Mouse (Mus musculus): ENCODE data around the gene Gm42688. TPM values are rescaled to one million over a fixed set of nuclear protein-coding genes. Genes with fewer than 3 reads are reported as not detected.

Gene Gm42688
- total and polyA plus RNA-seq, 2 experiments: 1.8 to 2.5 TPM

DNA sequence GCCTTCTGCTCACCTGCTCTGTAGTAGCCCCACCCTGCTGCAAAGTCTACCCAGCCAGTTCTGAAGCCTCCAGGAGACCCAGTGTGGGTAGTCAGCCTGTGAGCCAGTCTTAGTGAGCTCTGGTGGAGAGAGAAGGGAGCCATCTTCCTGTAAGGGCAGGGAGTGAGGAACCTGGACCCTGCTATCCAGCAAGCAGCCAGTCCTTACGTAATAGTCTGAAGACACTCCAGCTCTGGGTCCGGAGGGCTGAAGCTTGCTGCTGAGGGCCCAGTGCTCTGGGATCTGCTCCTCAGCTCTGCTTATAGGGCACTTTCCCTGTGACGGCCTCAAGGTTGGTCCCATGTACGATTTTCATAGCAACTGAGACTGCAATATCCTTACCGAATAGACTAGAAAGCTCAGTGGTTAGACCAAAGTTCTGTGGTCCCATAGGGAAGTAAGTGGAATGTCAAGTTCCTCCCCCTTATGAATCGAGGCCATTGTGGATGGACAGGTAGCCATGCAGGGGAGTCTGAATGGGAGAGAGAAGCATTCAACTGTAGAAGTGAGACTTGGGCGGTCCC, 33.6 kb downstream of the Gm42688 start, which contains the start of gene Rtkn:
Rtkn (plus strand) TSS at position 513 of the 563 bp plus-strand sequence.
- Histone ChIP-seq H3K27me3 (ENCODE audit: control insufficient read depth, insufficient read depth, low read length) (no peaks in the 10 kb centered on the region), H3K79me2 (ENCODE audit: control insufficient read depth, insufficient read depth, low read length) (peaks cover 2% of the 10 kb centered on the region; the same call in 1 of the 2 replicates), H3K36me3 (ENCODE audit: control insufficient read depth, insufficient read depth, low read length) (no peaks in the 10 kb centered on the region), H3K4me3 (ENCODE audit: insufficient read depth, low read depth, low read length) (peak within 1 kb of the TSS; percentile 79), H3K27ac (replicated peaks; ENCODE audit: insufficient read depth, low read depth, low read length) (peak within 1 kb of the TSS; percentile 89), H3K4me1 (ENCODE audit: control insufficient read depth, insufficient read depth, low read length) (peaks cover 26% of the 10 kb centered on the region), H3K9ac (ENCODE audit: low read depth, low read length) (peak within 1 kb of the TSS; percentile 86)
- 61% methylated on average over 7 of the region's 7 CpGs for whole genome bisulfite sequencing
- TF ChIP-seq CTCF (IDR thresholded peaks at IDR 0.05; ENCODE audit: low read depth, low read length) (no peak), POLR2A (IDR thresholded peaks at IDR 0.05; ENCODE audit: extremely low read depth, insufficient read depth, low read length) (no peak)
- DNase-seq (ENCODE audit: extremely low read depth, low read depth, low spot score): peak; percentile 54

DNA sequence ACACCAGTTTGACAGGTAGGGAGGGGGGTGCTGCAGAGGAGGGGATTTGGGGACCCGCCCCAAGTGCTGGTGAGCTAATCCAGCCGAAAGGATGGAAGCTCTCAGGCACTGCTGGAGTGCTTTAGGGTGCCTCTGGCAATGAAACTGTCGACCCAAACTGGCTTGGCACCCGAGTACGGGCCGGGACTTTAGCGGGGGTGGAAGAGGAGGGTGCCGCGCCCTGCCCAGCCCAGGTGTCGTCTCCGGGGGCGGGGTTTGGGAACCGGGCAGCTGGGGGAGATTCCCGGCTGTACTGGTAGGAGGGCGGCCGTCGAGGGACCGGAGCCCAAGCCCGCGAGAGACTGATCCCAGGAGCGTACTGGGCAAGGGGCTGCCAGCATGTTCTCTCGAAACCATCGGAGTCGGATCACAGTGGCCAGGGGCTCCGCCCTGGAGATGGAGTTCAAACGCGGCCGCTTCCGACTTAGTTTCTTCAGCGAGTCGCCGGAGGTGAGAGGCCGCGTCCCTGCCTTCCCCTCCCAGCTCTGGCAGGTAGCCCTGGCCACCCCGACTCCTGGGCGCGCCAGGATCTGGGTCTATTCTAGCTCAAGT, 34.2 kb downstream of the Gm42688 start:
- Histone ChIP-seq H3K36me3 (ENCODE audit: control insufficient read depth, insufficient read depth, low read length) (no peaks in the 10 kb centered on the region), H3K27ac (replicated peaks; ENCODE audit: insufficient read depth, low read depth, low read length) (peak overlapping the region; percentile 89), H3K79me2 (ENCODE audit: control insufficient read depth, insufficient read depth, low read length) (peaks cover 2% of the 10 kb centered on the region; the same call in 1 of the 2 replicates), H3K4me1 (ENCODE audit: control insufficient read depth, insufficient read depth, low read length) (peaks cover 26% of the 10 kb centered on the region), H3K9ac (ENCODE audit: low read depth, low read length) (peak overlapping the region; percentile 86), H3K27me3 (ENCODE audit: control insufficient read depth, insufficient read depth, low read length) (no peaks in the 10 kb centered on the region), H3K4me3 (ENCODE audit: insufficient read depth, low read depth, low read length) (peak overlapping the region; percentile 79)
- DNase-seq (ENCODE audit: extremely low read depth, low read depth, low spot score): peak; percentile 72
- WGBS: 10% methylated on average over 37 of the region's 37 CpGs
- TF ChIP-seq CTCF (IDR thresholded peaks at IDR 0.05; ENCODE audit: low read depth, low read length) (no peak), POLR2A (IDR thresholded peaks at IDR 0.05; ENCODE audit: extremely low read depth, insufficient read depth, low read length) (no peak)

DNA sequence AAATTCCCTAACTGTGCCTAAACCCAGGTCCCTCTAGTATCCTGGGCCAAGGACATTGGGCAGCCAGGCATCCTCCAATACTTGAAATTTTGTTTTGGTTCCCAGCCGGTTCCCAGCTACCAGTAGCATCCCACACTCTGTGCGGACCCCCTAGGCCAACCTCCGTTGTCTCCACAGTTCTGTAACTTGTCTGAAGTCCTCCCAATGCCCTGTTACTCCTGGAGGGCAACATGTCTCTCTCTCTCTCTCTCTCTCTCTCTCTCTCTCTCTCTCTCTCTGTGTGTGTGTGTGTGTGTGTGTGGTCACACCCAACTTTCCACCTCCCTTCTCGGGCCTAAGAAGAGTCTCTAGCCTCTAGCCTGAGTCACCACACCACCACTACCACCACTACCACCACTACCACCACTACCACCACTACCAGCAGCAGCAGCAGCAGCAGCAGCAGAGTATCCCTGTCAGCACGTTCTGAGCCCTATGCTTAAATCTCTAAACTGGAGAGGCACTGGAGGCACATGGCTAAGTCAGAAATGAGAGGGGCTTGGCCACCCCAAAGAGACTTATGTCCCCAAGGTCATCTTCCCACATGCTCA, 35.0 kb downstream of the Gm42688 start:
- peaks cover 23% of the 10 kb centered on the region for H3K4me1 ChIP-seq (ENCODE audit: control insufficient read depth, insufficient read depth, low read length)
- no peak for DNase-seq (ENCODE audit: extremely low read depth, low read depth, low spot score)
- WGBS: 19% methylated on average over 5 of the region's 5 CpGs
- TF ChIP-seq CTCF (IDR thresholded peaks at IDR 0.05; ENCODE audit: low read depth, low read length) (no peak), POLR2A (IDR thresholded peaks at IDR 0.05; ENCODE audit: extremely low read depth, insufficient read depth, low read length) (no peak)
- H3K36me3 ChIP-seq (ENCODE audit: control insufficient read depth, insufficient read depth, low read length): no peaks in the 10 kb centered on the region
- peak overlapping the region; percentile 86 for H3K9ac ChIP-seq (ENCODE audit: low read depth, low read length)
- peak overlapping the region; percentile 79 for H3K4me3 ChIP-seq (ENCODE audit: insufficient read depth, low read depth, low read length)
- peak overlapping the region; percentile 89 for H3K27ac ChIP-seq (replicated peaks; ENCODE audit: insufficient read depth, low read depth, low read length)
- H3K79me2 ChIP-seq (ENCODE audit: control insufficient read depth, insufficient read depth, low read length): peaks cover 2% of the 10 kb centered on the region; the same call in 1 of the 2 replicates
- H3K27me3 ChIP-seq (ENCODE audit: control insufficient read depth, insufficient read depth, low read length): no peaks in the 10 kb centered on the region

DNA sequence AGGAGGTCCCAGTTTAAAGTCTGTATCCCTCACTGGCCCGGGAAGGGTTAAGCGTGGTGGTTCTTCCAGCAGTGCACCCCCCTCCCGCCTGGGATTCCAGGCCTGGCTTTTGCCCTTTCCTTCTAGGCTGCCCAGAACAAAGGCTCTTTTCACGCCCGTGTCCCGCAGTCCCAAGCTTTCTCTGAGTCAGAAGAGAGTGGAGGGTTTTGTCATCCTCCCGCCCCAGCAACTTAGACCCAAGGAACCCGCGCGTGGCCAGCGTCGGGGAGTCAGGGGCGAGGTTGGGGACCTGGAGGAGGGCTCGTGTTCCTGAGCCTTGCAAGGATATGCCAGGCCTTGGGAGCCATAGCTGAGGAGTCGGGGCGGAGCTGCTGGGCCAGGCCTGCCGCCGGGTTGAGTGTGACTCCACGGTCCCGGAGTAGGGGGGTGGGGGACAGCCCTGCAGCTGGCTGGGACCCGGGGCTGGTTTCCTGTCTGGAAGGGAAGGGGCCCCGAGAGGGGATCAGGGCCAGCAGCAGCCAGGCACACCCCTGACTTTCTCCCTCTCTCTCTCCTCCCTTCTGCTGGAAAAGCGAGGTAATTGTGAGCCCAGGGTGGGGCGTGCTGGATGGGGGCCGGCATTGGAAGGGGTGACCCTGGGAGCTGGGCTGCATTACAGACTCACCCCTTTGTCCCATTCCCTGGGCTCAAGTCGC, 35.6 kb downstream of the Gm42688 start:
- 4% methylated on average over 26 of the region's 26 CpGs for WGBS
- peak overlapping the region; percentile 79 for H3K4me3 ChIP-seq (ENCODE audit: insufficient read depth, low read depth, low read length)
- H3K27ac ChIP-seq (replicated peaks; ENCODE audit: insufficient read depth, low read depth, low read length): peak overlapping the region; percentile 89
- peaks cover 2% of the 10 kb centered on the region; the same call in 1 of the 2 replicates for H3K79me2 ChIP-seq (ENCODE audit: control insufficient read depth, insufficient read depth, low read length)
- DNase-seq (ENCODE audit: extremely low read depth, low read depth, low spot score): peak; percentile 46
- no peaks in the 10 kb centered on the region for H3K36me3 ChIP-seq (ENCODE audit: control insufficient read depth, insufficient read depth, low read length)
- no peak for TF ChIP-seq POLR2A (IDR thresholded peaks at IDR 0.05; ENCODE audit: extremely low read depth, insufficient read depth, low read length)
- TF ChIP-seq CTCF (IDR thresholded peaks at IDR 0.05; ENCODE audit: low read depth, low read length): no peak
- peak overlapping the region; percentile 86 for H3K9ac ChIP-seq (ENCODE audit: low read depth, low read length)
- H3K27me3 ChIP-seq (ENCODE audit: control insufficient read depth, insufficient read depth, low read length): no peaks in the 10 kb centered on the region
- H3K4me1 ChIP-seq (ENCODE audit: control insufficient read depth, insufficient read depth, low read length): peaks cover 21% of the 10 kb centered on the region

DNA sequence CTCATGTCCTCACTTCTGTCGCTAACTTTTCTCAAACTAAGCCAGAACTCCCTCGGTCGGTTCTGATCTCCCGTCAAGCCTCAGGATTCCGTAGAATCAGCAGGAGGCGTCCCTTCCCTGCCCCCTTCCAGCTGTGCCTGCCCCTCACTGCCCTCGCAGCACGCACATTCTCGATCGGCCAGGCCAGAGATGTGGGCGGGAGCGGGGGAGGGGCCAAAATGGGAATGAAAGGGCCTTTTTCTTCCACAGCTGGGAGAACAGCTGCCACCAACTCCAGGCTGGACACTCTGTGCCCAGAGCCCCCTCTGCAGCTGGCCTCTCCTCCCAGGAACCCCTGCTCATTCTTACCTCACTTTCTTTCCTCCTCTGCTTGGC, 36.1 kb downstream of the Gm42688 start:
- peak; percentile 79 for DNase-seq (ENCODE audit: extremely low read depth, low read depth, low spot score)
- TF ChIP-seq POLR2A (IDR thresholded peaks at IDR 0.05; ENCODE audit: extremely low read depth, insufficient read depth, low read length): peak; percentile 80; the same call in 1 of the 2 replicates
- no peak; the same call in 1 of the 2 replicates for TF ChIP-seq CTCF (IDR thresholded peaks at IDR 0.05; ENCODE audit: low read depth, low read length)
- Histone ChIP-seq H3K4me1 (ENCODE audit: control insufficient read depth, insufficient read depth, low read length) (peaks cover 19% of the 10 kb centered on the region), H3K4me3 (ENCODE audit: insufficient read depth, low read depth, low read length) (peak overlapping the region; percentile 79), H3K36me3 (ENCODE audit: control insufficient read depth, insufficient read depth, low read length) (no peaks in the 10 kb centered on the region), H3K27me3 (ENCODE audit: control insufficient read depth, insufficient read depth, low read length) (no peaks in the 10 kb centered on the region), H3K27ac (replicated peaks; ENCODE audit: insufficient read depth, low read depth, low read length) (peak overlapping the region; percentile 89), H3K9ac (ENCODE audit: low read depth, low read length) (peak overlapping the region; percentile 86), H3K79me2 (ENCODE audit: control insufficient read depth, insufficient read depth, low read length) (peaks cover 2% of the 10 kb centered on the region; the same call in 1 of the 2 replicates)
- under 1% methylated on average over 12 of the region's 12 CpGs for WGBS

Measured in liver, adult 2 months (tissue).